Mouse (Mus musculus) midbrain, postnatal 0 days (tissue): ENCODE measurements at regions not wholly inside any gene's neighbourhood (a gene's known extent, or its start where the extent isn't known, plus 50 kb on each side); places are given as distances from the start of the nearest gene placed in this dataset.

Experiments used
- ATAC-seq: fragments of 200-750 bp; cut with Nextera tagmentation; 2 replicates; pipeline ENCODE4 v1.8.0; 2017; ENCODE audit warnings: moderate number of reproducible peaks, mild to moderate bottlenecking, moderate TSS enrichment, moderate library complexity; ENCODE audit not compliant: low FRiP score
- DNase-seq: peaks from one replicate; pipeline ENCODE4 v3.0.0-alpha.2; 2015; ENCODE audit warnings: low spot score
- H3K27ac ChIP-seq: fragments of 300-500 bp; sonication (generic); 2 replicates; pipeline ENCODE4 v1.5.1; 2014; ENCODE audit warnings: low read depth, mild to moderate bottlenecking, low read length, mixed read lengths
- H3K27me3 ChIP-seq: fragments of 300-500 bp; sonication (generic); 2 replicates; pipeline ENCODE4 v1.6.1; 2014; ENCODE audit warnings: low read length, control low read depth, mixed read lengths; ENCODE audit not compliant: insufficient read depth
- H3K36me3 ChIP-seq: fragments of 300-500 bp; sonication (generic); 2 replicates; pipeline ENCODE4 v1.6.1; 2014; ENCODE audit warnings: low read length, control low read depth, mixed read lengths; ENCODE audit not compliant: insufficient read depth
- H3K4me1 ChIP-seq: fragments of 300-500 bp; sonication (generic); 2 replicates; pipeline ENCODE4 v1.6.1; 2014; ENCODE audit warnings: mild to moderate bottlenecking, control low read depth, antibody characterized with exemption, low read length, mixed read lengths; ENCODE audit not compliant: insufficient read depth
- H3K4me2 ChIP-seq: fragments of 300-500 bp; sonication (generic); 2 replicates; pipeline ENCODE4 v1.6.1; 2014; ENCODE audit warnings: low read depth, mild to moderate bottlenecking, low read length, mixed read lengths; ENCODE audit not compliant: poor library complexity, severe bottlenecking
- H3K4me3 ChIP-seq: fragments of 300-500 bp; sonication (generic); 2 replicates; pipeline ENCODE4 v1.5.1; 2014; ENCODE audit warnings: low read depth, mild to moderate bottlenecking, low read length, moderate library complexity
- H3K9ac ChIP-seq: fragments of 300-500 bp; sonication (generic); replicated peaks from 2 replicates; pipeline ENCODE4 v1.6.1; 2014; ENCODE audit warnings: mild to moderate bottlenecking, low read length, moderate library complexity, mixed read lengths; ENCODE audit not compliant: poor library complexity, severe bottlenecking
- H3K9me3 ChIP-seq: fragments of 300-500 bp; sonication (generic); 2 replicates; pipeline ENCODE4 v1.6.1; 2016; ENCODE audit warnings: low read length, control low read depth
- CTCF ChIP-seq: IDR thresholded peaks from 2 replicates; pipeline ENCODE4 v1.5.1; 2016; ENCODE audit warnings: antibody characterized with exemption, mild to moderate bottlenecking
- WGBS: fragments of 180-500 bp; shearing (Covaris S2); extraction: QIAGEN DNeasy Blood & Tissue Kit; methylation state at CpG from one replicate; pipeline ENCODE4 v1.1.7; 2014; 5-methylcytosine and 5-hydroxymethylcytosine counted together

GRCm38 (mm10) chr6:37618990-37619389, 89.0 kb downstream of the Akr1d1 start:
- no peaks in the 10 kb centered on the region for H3K9me3 ChIP-seq
- no peak overlapping the region for H3K4me3 ChIP-seq
- no peak overlapping the region for H3K9ac ChIP-seq
- no peak for DNase-seq
- no peak for ATAC-seq
- 88% methylated on average over 9 of the region's 9 CpGs for WGBS
- H3K36me3 ChIP-seq = no peaks in the 10 kb centered on the region
- H3K27ac ChIP-seq = no peak overlapping the region
- H3K4me1 ChIP-seq = no peaks in the 10 kb centered on the region
- no peak overlapping the region for H3K4me2 ChIP-seq
- TF ChIP-seq CTCF = no peak
- no peaks in the 10 kb centered on the region for H3K27me3 ChIP-seq

- Histone ChIP-seq H3K27ac (no peak overlapping the region), H3K36me3 (no peaks in the 10 kb centered on the region), H3K4me1 (no peaks in the 10 kb centered on the region), H3K4me3 (no peak overlapping the region), H3K9ac (no peak overlapping the region), H3K27me3 (no peaks in the 10 kb centered on the region), H3K9me3 (no peaks in the 10 kb centered on the region), H3K4me2 (no peak overlapping the region)
- TF ChIP-seq CTCF = no peak
- 0 out of 2 replicates have a peak, but pooled peaks have one; percentile 38 for ATAC-seq
- WGBS = 28% methylated on average over 7 of the region's 7 CpGs
- DNase-seq = no peak
Observed at GRCm38 (mm10) chr6:37621364-37622029, 91.5 kb downstream of the Akr1d1 start.

- 82% methylated on average over 2 of the region's 2 CpGs for WGBS
Observed at GRCm38 (mm10) chr6:37622273-37622672, 92.3 kb downstream of the Akr1d1 start.

GRCm38 (mm10) chr6:37627206-37627605, 97.2 kb downstream of the Akr1d1 start:
- DNase-seq (no peak), ATAC-seq (no peak)
- TF ChIP-seq CTCF = no peak
- WGBS = 86% methylated on average over 5 of the region's 5 CpGs
- Histone ChIP-seq H3K9ac (no peak overlapping the region), H3K4me3 (no peak overlapping the region), H3K36me3 (no peaks in the 10 kb centered on the region), H3K9me3 (no peaks in the 10 kb centered on the region), H3K4me2 (no peak overlapping the region), H3K4me1 (no peaks in the 10 kb centered on the region), H3K27me3 (no peaks in the 10 kb centered on the region), H3K27ac (no peak overlapping the region)

More at GRCm38 (mm10) chr6:37622273-37622672, 92.3 kb downstream of the Akr1d1 start:
- no peak overlapping the region for H3K9ac ChIP-seq
- no peaks in the 10 kb centered on the region for H3K27me3 ChIP-seq
- H3K4me2 ChIP-seq = no peak overlapping the region
- no peaks in the 10 kb centered on the region for H3K36me3 ChIP-seq
- no peak overlapping the region for H3K27ac ChIP-seq
- no peak for TF ChIP-seq CTCF
- DNase-seq (no peak), ATAC-seq (no peak)
- H3K4me3 ChIP-seq = no peak overlapping the region
- H3K9me3 ChIP-seq = no peaks in the 10 kb centered on the region
- no peaks in the 10 kb centered on the region for H3K4me1 ChIP-seq

- WGBS = 82% methylated on average over 1 of the region's 1 CpGs
- no peak overlapping the region for H3K27ac ChIP-seq
- no peak overlapping the region for H3K9ac ChIP-seq
- no peak for ATAC-seq
- H3K4me2 ChIP-seq = no peak overlapping the region
- no peaks in the 10 kb centered on the region for H3K4me1 ChIP-seq
- H3K36me3 ChIP-seq = no peaks in the 10 kb centered on the region
- no peak for TF ChIP-seq CTCF
- DNase-seq = no peak
- H3K4me3 ChIP-seq = no peak overlapping the region
- H3K9me3 ChIP-seq = no peaks in the 10 kb centered on the region
- no peaks in the 10 kb centered on the region for H3K27me3 ChIP-seq
Observed at GRCm38 (mm10) chr6:37633948-37634347, 104.0 kb downstream of the Akr1d1 start.

- peak overlapping the region; percentile 26; the same call in 1 of the 2 replicates for H3K4me3 ChIP-seq
- TF ChIP-seq CTCF = peak; percentile 60
Observed at GRCm38 (mm10) chr6:37642066-37642465, 112.1 kb downstream of the Akr1d1 start.

More at GRCm38 (mm10) chr6:37642066-37642465, 112.1 kb downstream of the Akr1d1 start:
- H3K27ac ChIP-seq = peak overlapping the region; percentile 81
- H3K9me3 ChIP-seq = no peaks in the 10 kb centered on the region
- H3K4me2 ChIP-seq = peak overlapping the region; percentile 42
- no peaks in the 10 kb centered on the region for H3K36me3 ChIP-seq
- DNase-seq = peak; percentile 67
- 25% methylated on average over 4 of the region's 4 CpGs for WGBS
- peaks cover 9% of the 10 kb centered on the region for H3K4me1 ChIP-seq
- H3K27me3 ChIP-seq = no peaks in the 10 kb centered on the region
- H3K9ac ChIP-seq = no peak overlapping the region
- ATAC-seq = no peak; the same call in 1 of the 2 replicates
